Mouse (Mus musculus) spleen, adult 18-20 months (tissue): ENCODE results near the gene Lsamp.

Experiments used
- DNase-seq, 2 experiments: peaks; one replicate each; pipeline ENCODE4 v3.0.0; 2022; ENCODE audit warnings: mixed read lengths in 2 of 2

The Lsamp gene

DNA sequence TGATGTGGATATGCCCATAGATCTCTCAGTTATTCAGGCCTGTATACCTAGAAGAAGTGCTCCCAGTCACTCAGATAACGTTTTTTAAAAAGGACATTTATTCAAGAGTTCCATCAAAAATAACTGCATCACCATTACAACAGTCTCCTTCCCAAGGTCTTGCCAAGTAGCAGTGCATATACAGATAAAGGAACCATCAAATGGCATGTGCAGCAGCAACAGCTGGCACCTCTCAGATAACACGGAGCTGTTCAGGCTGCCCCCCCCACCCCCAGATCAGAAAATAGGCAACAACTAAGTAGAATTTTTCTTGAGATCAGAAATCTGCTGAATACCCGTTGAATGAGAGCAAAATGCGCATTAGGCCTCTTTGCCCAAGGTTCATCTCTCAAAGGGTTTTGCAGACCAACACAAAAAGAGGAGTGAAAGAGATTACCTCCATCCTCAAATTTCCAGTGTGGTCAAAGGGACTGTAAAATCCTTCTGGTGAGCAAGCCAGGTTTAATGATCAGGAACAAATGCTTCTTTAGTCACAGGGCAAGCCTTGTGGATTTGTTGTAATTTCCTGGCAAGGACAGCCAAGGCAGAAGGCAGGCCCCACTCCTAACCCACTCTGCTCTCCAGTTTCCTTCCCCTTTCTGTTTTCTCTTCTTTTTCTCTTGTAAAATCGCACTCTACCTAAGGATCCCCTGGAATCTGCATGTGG, 1842.9 kb downstream of the Lsamp start:
- DNase-seq = no peak

DNA sequence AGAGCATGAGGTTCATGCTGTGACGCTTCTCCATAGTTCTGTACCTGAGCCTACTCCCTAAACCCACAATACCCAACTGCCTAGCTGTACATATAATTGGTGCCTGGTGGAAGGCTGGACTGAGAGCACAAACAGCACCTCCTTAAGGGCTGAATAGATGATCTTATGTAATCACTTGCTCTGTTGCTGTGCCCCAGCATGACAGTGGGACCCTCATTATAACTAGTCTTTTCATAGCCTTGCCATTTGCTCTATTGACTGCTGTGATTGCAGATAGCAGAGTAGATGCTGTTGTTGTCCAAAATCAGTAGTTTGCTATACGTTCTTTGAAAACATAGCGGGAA, 1843.4 kb downstream of the Lsamp start:
- DNase-seq = no peak

DNA sequence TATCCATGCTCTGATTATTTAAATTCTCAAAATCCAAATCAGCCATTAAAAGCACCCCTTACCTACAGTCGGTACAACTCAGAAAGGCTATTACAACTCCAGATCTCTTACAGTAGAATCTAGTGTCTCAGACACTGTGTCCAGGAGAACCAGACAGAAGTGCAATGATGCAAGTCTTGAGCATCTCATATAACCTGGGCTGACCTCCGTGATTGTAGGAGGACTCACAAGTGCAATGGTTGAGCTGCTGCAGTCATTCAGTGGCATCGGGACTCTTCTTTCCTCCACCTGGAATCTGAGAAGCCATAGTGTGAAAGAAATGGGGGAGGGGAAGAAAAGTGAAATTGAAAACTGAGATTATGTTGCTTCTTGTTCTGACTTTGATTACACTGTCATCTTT, 1850.5 kb downstream of the Lsamp start:
- DNase-seq = no peak

GRCm38 (mm10) chr16:41835745-41836144, 1851.6 kb downstream of the Lsamp start:
- no peak for DNase-seq

GRCm38 (mm10) chr16:41839751-41840404, 1855.7 kb downstream of the Lsamp start:
- DNase-seq = no peak

DNA sequence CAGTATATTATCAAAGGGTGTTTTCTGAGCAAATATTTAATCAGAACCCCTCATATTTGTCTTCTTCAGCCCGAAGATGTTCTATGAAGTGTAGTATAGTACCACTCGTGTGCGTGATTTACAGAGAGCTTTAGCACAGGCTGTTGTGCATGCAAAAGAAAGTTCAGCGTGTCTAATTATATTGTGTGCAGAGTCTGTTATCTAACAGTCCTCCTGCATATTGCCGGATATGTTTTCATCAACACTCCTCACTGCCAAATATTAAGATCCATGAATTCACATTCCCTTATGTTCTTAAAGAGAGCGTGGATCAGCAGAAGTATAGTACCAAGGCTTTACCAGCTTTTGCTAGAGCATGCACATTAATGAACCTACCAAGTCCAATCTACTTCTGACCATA, 1862.7 kb downstream of the Lsamp start:
- DNase-seq = no peak

DNA sequence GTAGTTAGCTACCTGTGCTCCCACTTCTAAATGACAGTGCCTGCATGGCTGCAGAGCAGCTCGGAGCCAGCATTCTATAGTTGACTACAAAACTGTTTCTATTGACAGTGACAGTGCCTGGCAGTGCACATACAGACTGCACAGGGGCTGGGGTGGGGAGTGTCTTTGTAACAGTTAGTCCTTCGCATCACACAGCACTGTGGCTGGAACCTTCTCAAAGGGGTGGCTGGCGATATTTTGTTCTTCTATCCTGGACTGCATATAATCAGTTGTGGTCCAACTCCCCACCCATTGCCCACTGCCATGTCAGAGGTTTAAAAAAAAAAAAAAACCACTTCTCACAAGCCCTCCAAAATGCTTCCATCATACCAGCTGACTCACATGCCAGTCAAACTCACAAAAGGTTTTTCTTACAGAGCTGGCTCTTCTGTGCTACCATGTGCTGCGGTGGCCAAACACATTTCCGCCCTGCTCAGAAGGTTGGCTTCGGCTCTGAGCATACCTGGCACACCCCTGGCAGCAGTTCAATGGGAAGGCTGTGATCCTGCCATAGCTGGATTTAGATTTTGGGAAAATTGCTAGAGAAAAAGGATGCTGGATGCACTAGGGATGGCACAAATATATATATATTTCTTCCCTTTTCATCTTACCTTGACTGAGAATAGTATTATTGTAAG, 1887.9 kb downstream of the Lsamp start:
- DNase-seq = no peak

- DNase-seq = no peak
Measured at GRCm38 (mm10) chr16:41888546-41889165, 1904.5 kb downstream of the Lsamp start.

DNA sequence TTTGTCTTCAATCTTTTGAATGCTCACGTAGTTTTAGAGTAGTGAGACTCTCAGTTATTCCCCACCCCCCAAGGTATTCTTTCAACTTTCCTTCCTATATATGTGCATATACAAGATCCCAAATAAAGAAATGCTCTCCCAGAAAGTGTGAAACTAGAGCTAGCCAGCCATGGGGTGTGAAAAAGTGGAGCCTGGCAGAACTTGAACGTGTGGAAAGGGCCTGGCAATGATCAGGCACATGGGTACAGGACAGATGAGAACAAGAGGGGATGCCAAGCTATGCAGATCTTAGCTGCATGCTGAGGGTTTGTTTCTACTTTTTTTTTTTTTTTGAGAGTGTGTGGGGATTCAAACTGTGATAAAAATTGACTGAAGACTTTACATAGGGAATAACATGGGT, 1916.6 kb downstream of the Lsamp start:
- no peak for DNase-seq

DNA sequence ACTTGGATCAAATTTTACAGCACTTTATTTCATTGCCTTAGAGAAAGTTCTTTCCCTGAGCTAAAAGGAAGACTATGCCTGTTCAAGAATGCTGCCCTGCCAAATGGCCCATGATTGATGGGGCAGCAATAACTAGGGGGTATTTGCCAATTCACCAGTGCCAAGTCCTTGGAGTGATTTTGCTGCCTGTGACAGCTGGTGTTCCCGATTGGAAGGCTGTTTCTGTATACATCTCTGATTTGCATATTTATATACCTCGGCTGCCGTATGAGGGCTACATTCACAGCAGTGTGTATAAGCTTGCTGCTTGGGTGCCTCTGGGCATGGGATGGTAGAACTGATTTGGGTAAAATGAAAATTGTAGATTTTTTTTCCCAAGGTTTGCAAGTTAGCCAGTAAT, 1919.5 kb downstream of the Lsamp start:
- no peak for DNase-seq

DNA sequence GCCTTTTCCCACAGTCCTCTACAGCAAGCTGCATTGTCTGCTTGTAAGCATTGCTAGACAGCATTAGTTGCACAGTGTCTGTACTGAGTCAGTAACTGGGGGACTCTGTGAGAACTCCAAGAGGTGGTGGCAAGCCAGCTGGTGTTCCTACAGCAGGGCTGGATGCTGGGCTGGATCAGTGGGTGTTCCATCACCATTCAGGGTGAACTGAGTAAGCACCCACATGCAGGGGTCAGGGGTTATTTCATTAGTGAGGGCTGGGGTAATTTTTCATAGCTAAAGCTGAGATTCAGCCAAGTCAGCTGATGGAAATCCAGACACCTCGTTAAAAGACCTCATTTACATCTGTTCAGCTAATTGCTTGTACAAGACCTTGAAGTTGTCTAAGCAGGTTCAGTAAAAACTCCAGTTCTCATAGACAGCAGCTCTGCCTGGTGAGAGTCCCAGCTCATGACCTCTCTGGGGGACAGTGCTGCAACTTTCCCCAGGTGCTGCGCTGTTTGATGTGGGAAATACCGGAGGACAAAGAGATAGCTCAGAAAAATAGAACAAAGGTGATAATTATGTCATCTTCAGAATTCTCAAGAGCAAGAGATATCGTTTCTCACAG, 1928.5 kb downstream of the Lsamp start:
- DNase-seq = no peak

DNA sequence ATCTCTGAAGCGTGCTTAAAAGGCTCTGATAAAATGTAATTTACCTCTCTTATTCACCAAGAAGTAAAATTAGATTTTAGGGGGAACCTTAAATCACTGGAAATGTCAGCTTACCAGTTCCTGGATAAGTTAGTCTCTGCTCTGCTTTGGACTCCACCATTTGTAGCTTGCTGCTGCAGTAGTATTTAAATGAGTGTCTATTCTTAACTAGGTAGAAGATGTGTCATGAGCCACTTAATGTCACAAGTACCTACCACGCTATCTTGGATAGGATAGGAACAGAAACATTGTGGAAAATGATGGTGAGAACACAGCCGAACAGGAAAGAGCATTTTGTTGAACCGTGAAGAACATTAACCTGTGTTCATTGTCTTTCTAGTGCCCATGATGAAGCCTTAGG, 1929.2 kb downstream of the Lsamp start:
- DNase-seq = no peak

- no peak for DNase-seq
Measured at GRCm38 (mm10) chr16:41916342-41916741, 1932.2 kb downstream of the Lsamp start.

GRCm38 (mm10) chr16:41917057-41917821, 1933.1 kb downstream of the Lsamp start:
- DNase-seq = no peak

- no peak for DNase-seq
Measured at GRCm38 (mm10) chr16:41929546-41929945, 1945.4 kb downstream of the Lsamp start.

DNA sequence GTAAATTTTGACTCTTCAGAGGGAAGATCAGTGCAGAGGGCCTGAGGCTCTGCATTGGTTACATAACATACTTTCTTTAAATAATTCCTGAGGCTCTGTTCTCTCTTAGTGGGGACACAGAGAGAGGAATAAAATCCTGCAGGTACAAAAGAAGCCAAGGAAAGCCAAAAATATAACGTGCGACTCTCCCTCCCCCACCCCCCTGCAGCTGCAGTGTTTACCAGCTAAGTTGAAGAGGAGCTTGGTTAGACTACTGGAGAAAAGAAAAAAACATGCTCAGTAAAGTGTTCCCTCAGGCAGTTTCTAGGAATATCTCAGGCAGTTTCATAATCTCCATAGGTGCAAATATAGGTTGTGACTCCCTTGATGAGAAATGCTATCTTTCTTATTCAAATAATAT, 1951.5 kb downstream of the Lsamp start:
- DNase-seq = no peak

- no peak for DNase-seq
Measured at GRCm38 (mm10) chr16:41936908-41937595, 1952.9 kb downstream of the Lsamp start.

- DNase-seq = no peak
Measured at GRCm38 (mm10) chr16:41937596-41937990, 1953.4 kb downstream of the Lsamp start.

- no peak for DNase-seq
Measured at GRCm38 (mm10) chr16:41938258-41938657, 1954.1 kb downstream of the Lsamp start.

DNA sequence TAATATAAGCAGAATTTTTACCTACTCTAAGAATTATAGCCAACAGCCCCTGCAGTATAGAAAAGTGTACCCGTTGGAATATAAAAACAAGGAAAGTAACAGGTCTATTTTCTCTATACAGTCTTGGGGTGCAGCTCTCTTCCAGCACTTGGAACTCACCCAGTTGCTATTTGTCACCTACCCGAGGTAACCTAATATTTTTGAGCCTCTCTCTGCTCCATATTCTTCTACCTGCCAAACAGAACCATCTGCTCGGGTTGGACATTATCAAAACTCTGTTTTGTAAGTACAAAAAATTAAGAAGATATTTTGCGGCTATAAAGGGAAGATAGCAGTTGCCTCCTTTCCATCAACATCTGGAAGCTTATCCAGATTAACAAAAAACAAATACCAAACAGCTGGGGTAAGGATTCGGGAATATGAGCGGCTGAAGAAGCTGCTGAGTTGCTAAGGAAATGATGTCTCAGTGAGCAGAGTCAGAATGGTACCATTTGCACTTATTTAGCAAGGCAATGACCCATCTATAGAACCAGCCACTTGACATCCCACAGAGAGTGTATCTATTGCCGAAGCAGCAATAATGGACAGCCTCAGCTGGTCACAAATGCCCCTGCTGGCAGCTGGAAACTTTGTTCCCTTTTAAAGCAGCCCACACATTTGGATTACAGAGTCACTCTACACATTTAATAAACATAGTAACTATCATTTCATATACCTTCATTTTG, 1957.6 kb downstream of the Lsamp start:
- no peak for DNase-seq

DNA sequence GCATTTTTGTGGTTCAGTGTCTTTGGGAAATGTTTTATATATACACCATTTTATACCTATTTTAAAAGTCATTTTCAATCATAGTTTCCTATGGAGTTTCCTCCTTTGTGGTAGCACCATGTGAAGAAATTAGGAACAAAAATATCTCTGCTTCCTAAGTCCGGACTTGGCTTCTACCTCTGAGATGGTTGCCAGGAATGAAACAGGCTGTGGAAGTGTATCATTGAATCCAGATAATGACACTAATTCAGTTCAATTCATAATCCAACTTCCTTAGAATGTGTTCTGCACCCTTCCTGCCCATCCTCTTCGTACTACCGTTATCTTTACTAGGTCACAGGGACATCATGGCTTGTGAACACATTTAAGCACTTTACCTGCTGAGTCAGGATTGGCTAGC, 1973.7 kb downstream of the Lsamp start:
- DNase-seq = no peak
